Mouse (Mus musculus) erythroblast, embryonic 14.5 days (primary cell): Measurements from ENCODE around the gene Adpgk.

Experiments
- GATA1 ChIP-seq: IDR thresholded peaks from 2 replicates; pipeline ENCODE4 v1.6.1; 2012; ENCODE audit warnings: low read length, inconsistent platforms, mixed read lengths
- TAL1 ChIP-seq: IDR thresholded peaks from 3 replicates; pipeline ENCODE4 v1.6.1; 2012; ENCODE audit warnings: low read length, inconsistent platforms, mixed read lengths

- TF ChIP-seq GATA1: no peak
- TF ChIP-seq TAL1: no peak
Observed at GRCm38 (mm10) chr9:59346176-59346575, 54.8 kb downstream of the Adpgk start.
